Mouse (Mus musculus) heart, embryonic 12.5 days (tissue): ENCODE measurements around the gene Gm26602. TPM values are rescaled to one million over a fixed set of nuclear protein-coding genes. Genes with fewer than 3 reads are reported as not detected.

Experiments
- ATAC-seq: fragments of 200-750 bp; cut with Nextera tagmentation; 2 replicates; pipeline ENCODE4 v1.8.0; 2017; ENCODE audit warnings: moderate TSS enrichment, moderate library complexity; ENCODE audit not compliant: insufficient number of reproducible peaks, low FRiP score
- H3K27ac ChIP-seq: fragments of 300-500 bp; sonication (generic); 2 replicates; pipeline ENCODE4 v1.5.1; 2016; ENCODE audit warnings: mild to moderate bottlenecking, moderate library complexity; ENCODE audit not compliant: poor library complexity, severe bottlenecking
- H3K27me3 ChIP-seq: fragments of 300-500 bp; sonication (generic); replicated peaks from 2 replicates; pipeline ENCODE4 v1.6.1; 2016; ENCODE audit warnings: mild to moderate bottlenecking, moderate library complexity
- H3K36me3 ChIP-seq: fragments of 300-500 bp; sonication (generic); 2 replicates; pipeline ENCODE4 v1.6.1; 2016; ENCODE audit warnings: mild to moderate bottlenecking, moderate library complexity
- H3K4me1 ChIP-seq: fragments of 300-500 bp; sonication (generic); replicated peaks from 2 replicates; pipeline ENCODE4 v1.6.1; 2016; ENCODE audit warnings: mild to moderate bottlenecking
- H3K4me2 ChIP-seq: fragments of 300-500 bp; sonication (generic); 2 replicates; pipeline ENCODE4 v1.6.1; 2016; ENCODE audit warnings: mild to moderate bottlenecking, moderate library complexity
- H3K4me3 ChIP-seq: fragments of 300-500 bp; sonication (generic); 2 replicates; pipeline ENCODE4 v1.5.1; 2016; ENCODE audit warnings: mild to moderate bottlenecking
- H3K9ac ChIP-seq: fragments of 300-500 bp; sonication (generic); 2 replicates; pipeline ENCODE4 v1.6.1; 2016; ENCODE audit warnings: mild to moderate bottlenecking, moderate library complexity
- H3K9me3 ChIP-seq: fragments of 300-500 bp; sonication (generic); replicated peaks from 2 replicates; pipeline ENCODE4 v1.6.1; 2016; ENCODE audit warnings: mild to moderate bottlenecking, moderate library complexity
- WGBS: fragments of 180-500 bp; shearing (Covaris S2); methylation state at CpG from one replicate; pipeline ENCODE4 v1.1.7; 2016; 5-methylcytosine and 5-hydroxymethylcytosine counted together
- polyA plus RNA-seq: library from polyadenylated mRNA; unstranded; fragments of >200 nt; fragmentation: Nextera tagmentation; extraction: Ambion mirVana; gene quantifications from 2 replicates; pipeline ENCODE4 v1.2.1, GENCODE M21; 2016

Gm26602 gene
- polyA plus RNA-seq: 16.8 and 19.3 TPM in 2 replicates

DNA sequence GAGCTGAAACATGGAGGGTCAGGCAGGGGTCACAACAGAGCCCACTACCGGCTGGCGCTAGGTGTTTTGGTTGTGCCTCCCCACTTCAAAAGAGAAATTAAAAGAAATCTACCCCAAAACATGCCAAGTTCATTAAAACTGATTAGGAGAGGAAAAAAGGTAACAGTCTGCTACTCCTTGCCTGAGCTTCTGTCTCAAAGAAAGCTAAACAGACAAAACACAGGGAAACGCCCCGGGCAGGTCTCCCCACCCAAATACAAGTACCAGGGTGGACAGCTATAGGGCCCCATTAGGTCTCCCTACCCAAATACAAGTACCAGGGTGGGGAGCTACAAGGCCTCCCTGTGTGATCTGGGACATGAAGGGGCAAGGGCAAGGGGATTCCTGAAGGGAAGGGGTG, at the start of gene Gm26602:
TSS of gene Gm26602 (plus strand) at position 301 of the 400 bp plus-strand sequence.
- no peak within 1 kb of the TSS for H3K27ac ChIP-seq
- H3K36me3 ChIP-seq: peaks cover 47% of the 10 kb centered on the region
- peaks cover 28% of the 10 kb centered on the region for H3K4me1 ChIP-seq
- no peak within 1 kb of the TSS for H3K4me3 ChIP-seq
- H3K9me3 ChIP-seq: no peaks in the 10 kb centered on the region
- no peaks in the 10 kb centered on the region for H3K27me3 ChIP-seq
- no peak within 1 kb of the TSS for H3K4me2 ChIP-seq
- H3K9ac ChIP-seq: 0 out of 2 replicates have a peak within 1 kb of the TSS, but pooled peaks have one; percentile 20
- no peak for ATAC-seq
- 89% methylated on average over 4 of the region's 4 CpGs for WGBS

DNA sequence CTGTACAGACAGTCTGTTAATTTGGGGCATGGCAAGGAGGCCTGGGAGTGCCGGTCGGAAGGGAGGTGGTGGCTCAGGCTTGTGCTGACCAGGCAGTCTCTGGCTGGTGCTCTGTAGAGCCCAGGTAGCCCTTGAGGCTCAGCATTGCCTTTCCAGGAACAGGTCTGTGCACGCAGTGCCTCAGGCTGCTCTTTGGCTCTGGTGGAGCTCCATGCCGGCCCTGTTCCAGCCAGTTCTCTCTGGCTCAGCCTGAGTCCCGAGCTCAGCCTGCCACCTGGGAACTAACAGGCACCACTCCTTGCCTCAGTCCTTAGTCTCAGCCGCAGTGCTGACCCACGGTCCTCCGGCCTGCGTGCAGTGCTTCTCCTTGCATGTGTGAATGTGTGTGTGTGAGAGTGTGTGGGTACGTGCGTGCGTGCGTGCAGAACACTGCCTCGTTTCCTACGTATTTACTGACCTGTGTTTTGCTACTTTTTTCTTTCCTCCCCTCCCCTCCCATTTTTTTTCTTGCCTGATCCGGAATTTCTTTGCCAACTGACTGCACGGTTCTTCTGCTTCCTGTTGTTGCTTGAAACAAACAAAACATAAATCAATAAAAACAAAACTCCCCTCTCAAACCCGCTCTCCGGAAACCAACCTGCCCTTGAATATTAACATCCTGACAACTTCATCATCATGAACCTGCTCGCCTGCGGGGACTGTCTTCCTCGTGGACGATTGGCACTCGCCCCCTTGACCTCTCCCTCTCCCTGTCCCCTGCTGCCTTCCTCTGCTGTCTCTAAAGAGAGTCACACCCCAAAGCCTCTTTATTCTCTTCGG, 49.2 kb upstream of the Gm26602 start:
- Histone ChIP-seq H3K9me3 (no peaks in the 10 kb centered on the region), H3K27ac (no peak overlapping the region), H3K27me3 (no peaks in the 10 kb centered on the region), H3K4me1 (peaks cover 53% of the 10 kb centered on the region), H3K4me3 (no peak overlapping the region), H3K4me2 (no peak overlapping the region), H3K9ac (no peak overlapping the region), H3K36me3 (peaks cover 92% of the 10 kb centered on the region)
- no peak for ATAC-seq
- WGBS: 85% methylated on average over 25 of the region's 25 CpGs

DNA sequence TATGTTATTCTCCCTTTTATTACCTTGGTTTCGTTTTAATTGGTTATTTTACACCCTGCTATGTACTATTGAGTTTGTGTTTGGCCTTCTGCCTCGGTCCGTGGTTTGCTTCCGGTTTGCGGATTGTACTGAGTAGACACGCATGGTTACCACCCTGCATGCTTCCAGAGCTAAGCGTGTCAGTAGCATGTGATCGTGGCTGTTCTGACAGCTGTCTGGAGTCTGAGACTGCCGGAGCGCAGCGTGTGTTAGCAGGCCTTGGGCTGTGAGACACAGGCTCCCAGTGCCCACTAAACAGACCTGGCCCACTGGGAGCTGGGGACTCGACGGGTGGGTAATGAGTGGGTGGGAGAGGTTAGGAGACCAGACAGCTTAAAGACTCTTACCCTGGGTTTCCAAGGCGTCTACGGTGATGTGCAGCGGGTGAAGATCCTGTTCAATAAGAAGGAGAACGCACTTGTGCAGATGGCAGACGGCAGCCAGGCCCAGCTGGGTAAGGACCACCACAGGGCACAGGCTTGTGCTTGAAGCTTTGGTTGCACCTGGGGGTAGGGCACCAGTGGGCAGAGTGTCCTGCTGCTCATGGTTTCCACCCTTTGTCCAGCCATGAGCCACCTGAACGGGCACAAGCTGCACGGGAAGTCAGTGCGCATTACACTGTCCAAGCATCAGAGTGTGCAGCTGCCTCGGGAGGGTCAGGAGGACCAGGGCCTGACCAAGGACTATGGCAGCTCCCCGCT, 48.4 kb upstream of the Gm26602 start:
- H3K4me3 ChIP-seq: no peak overlapping the region
- H3K27ac ChIP-seq: no peak overlapping the region
- no peak overlapping the region for H3K9ac ChIP-seq
- no peaks in the 10 kb centered on the region for H3K27me3 ChIP-seq
- H3K36me3 ChIP-seq: peaks cover 89% of the 10 kb centered on the region
- ATAC-seq: no peak
- no peaks in the 10 kb centered on the region for H3K9me3 ChIP-seq
- no peak overlapping the region for H3K4me2 ChIP-seq
- H3K4me1 ChIP-seq: peaks cover 45% of the 10 kb centered on the region
- WGBS: 92% methylated on average over 23 of the region's 23 CpGs

DNA sequence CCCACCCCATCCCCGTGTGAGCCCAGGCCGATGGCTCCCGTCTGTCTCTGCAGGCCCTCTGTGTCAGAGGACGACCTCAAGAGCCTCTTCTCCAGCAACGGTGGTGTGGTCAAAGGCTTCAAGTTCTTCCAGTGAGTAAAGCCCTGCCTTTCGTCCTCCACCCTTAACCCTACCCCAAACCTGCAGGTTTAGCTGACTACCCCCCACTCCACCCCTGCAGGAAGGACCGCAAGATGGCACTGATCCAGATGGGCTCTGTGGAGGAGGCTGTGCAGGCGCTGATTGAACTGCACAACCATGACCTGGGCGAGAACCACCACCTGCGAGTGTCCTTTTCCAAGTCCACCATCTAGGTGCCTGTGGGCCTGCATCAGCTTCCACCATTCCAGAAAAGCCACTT, 47.7 kb upstream of the Gm26602 start:
- H3K4me3 ChIP-seq: no peak overlapping the region
- ATAC-seq: no peak
- H3K9me3 ChIP-seq: no peaks in the 10 kb centered on the region
- no peak overlapping the region for H3K27ac ChIP-seq
- H3K36me3 ChIP-seq: peaks cover 84% of the 10 kb centered on the region
- H3K4me2 ChIP-seq: no peak overlapping the region
- H3K4me1 ChIP-seq: peaks cover 38% of the 10 kb centered on the region
- no peak overlapping the region for H3K9ac ChIP-seq
- H3K27me3 ChIP-seq: no peaks in the 10 kb centered on the region
- WGBS: 65% methylated on average over 10 of the region's 10 CpGs

DNA sequence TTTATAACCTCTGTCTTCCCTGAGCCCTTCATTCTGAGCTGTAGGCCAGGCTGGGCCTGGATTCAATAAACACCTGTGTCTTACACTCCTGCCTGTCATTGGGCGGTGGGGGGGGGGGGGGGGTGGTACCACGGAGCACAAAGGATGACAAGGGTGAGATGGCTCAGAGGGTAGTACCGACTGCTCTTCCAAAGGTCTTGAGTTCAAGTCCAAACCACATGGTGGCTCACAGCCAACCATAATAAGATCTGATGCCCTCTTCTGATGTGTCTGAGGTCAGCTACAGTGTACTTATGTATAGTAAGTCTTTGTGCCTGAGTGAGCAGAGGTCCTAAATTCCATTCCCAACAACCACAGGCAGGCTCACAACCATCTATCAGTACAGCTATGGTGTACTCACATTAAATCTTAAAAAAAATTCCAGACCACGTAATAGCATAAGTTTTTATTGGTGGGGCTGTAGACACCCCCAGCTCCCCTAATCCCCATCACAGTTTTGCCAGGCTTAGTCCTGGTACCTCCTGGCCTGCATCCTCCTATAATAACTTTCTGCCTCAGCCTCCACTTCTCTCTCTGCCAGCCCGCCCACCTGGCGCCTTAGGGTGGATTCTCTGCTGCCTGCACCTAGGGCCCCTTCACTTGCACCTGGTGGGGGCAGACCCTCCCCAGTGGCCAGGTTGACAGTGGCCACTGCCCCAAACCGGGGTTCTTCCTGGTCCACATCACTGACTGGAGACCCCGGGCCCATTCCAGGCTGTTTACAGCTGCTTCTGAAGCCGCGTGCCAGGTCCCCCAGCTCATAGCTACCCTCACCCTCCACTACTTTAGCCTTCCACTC, 46.1 kb upstream of the Gm26602 start:
- H3K4me2 ChIP-seq: no peak overlapping the region
- H3K27me3 ChIP-seq: no peaks in the 10 kb centered on the region
- no peak overlapping the region for H3K9ac ChIP-seq
- peaks cover 22% of the 10 kb centered on the region for H3K4me1 ChIP-seq
- WGBS: 54% methylated on average over 9 of the region's 10 CpGs
- H3K27ac ChIP-seq: no peak overlapping the region; the same call in 1 of the 2 replicates
- ATAC-seq: 0 out of 2 replicates have a peak, but pooled peaks have one; percentile 0
- no peak overlapping the region for H3K4me3 ChIP-seq
- H3K9me3 ChIP-seq: no peaks in the 10 kb centered on the region
- H3K36me3 ChIP-seq: peaks cover 71% of the 10 kb centered on the region

DNA sequence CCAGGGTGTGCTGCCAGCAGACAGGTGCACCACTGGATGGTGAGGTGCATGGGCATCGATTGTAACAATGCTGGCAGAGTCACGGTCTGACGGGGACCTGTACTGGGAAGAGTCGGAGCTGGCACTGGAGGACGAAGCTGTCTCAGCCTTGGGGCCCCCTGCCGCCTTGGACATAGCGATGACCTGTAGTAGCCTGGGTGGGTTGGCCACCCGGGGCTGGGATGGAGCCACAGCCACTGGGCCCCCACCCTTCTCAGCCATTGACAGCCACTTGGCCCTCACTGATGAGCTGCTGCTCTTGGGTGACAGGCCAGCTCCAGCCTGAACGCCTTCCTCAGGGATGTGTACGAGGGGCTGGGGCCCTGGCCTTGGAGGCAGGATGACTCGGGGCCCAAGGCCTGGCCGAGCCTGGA, 45.5 kb upstream of the Gm26602 start:
- H3K4me2 ChIP-seq: no peak overlapping the region
- no peaks in the 10 kb centered on the region for H3K9me3 ChIP-seq
- H3K9ac ChIP-seq: peak overlapping the region; percentile 20; the same call in 1 of the 2 replicates
- H3K4me3 ChIP-seq: no peak overlapping the region
- H3K36me3 ChIP-seq: peaks cover 65% of the 10 kb centered on the region
- H3K4me1 ChIP-seq: peaks cover 16% of the 10 kb centered on the region
- WGBS: 47% methylated on average over 12 of the region's 12 CpGs
- peak; percentile 29 for ATAC-seq
- no peak overlapping the region; the same call in 1 of the 2 replicates for H3K27ac ChIP-seq
- H3K27me3 ChIP-seq: no peaks in the 10 kb centered on the region

DNA sequence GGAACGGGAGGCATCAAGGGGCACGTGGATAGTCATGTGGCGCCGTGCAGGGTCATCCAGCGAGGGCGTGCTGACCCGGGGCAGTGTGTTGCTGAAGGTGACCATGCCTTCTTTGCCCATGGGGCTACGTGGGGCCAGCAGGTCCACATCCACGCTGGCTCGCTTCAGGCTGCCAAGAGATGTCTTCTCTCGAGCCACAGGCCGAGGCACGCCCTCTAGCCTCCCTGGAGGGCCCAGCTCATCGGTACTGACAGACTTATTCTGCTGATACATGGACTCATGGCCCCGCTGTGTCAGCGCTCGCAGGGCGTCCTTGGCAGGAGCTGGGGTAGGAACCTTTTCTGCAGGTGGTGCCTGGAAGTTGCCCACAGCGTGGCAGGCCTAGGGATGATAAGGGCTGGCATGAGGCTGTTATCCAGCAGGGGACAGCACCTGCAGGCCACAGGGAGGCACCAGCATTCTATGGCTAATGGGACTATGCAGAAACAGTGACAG, 44.8 kb upstream of the Gm26602 start:
- peaks cover 58% of the 10 kb centered on the region for H3K36me3 ChIP-seq
- H3K4me1 ChIP-seq: peaks cover 15% of the 10 kb centered on the region
- no peak overlapping the region for H3K4me2 ChIP-seq
- no peak for ATAC-seq
- H3K4me3 ChIP-seq: no peak overlapping the region
- WGBS: 66% methylated on average over 19 of the region's 19 CpGs
- no peaks in the 10 kb centered on the region for H3K9me3 ChIP-seq
- no peak overlapping the region for H3K27ac ChIP-seq
- H3K9ac ChIP-seq: 0 out of 2 replicates have a peak overlapping the region, but pooled peaks have one; percentile 20
- H3K27me3 ChIP-seq: no peaks in the 10 kb centered on the region

DNA sequence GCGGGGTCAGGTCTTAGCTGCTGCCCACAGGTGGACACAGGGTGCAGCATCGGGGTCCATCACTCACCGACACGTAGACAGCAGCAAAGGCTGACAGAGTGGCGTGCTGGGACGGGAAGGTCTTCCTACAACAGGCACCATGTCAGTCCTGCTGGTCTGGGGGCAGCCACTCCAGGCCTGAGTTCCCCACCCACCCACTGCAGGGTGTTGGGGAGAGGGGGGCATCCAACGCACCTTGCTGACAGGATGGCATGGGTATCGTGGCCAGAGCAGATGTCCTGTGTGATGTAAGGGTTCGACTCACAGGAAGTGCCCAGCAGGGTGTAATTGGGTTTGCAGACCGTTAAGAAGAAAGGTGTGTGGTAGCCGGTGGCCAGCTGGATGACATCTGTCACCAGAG, 44.1 kb upstream of the Gm26602 start:
- ATAC-seq: no peak
- Histone ChIP-seq H3K27me3 (no peaks in the 10 kb centered on the region), H3K27ac (no peak overlapping the region), H3K9ac (no peak overlapping the region; the same call in 1 of the 2 replicates), H3K4me3 (no peak overlapping the region), H3K4me1 (peaks cover 15% of the 10 kb centered on the region), H3K4me2 (no peak overlapping the region), H3K36me3 (peaks cover 51% of the 10 kb centered on the region), H3K9me3 (no peaks in the 10 kb centered on the region)
- WGBS: 77% methylated on average over 11 of the region's 11 CpGs

DNA sequence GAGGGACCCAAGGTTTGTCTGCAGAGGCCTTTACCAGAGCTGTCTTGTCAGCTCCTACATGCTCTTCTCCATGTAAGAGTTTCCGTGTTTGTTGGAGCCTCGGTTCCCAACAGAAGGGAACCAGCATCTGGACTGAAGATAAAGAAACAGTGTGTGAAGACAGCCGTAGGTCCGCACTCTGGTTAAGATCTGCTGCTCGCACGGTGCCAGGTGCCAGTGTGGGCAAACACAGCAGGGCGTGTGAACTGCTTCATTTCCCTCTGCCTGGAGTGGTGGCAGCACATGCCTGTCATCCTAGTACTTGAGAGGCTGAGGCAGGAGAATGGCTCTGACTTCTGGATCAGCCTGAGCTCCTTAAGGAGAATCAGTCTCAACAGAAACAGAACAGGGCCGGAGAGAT, 38.8 kb upstream of the Gm26602 start:
- Histone ChIP-seq H3K4me3 (no peak overlapping the region), H3K4me2 (no peak overlapping the region), H3K9ac (no peak overlapping the region), H3K27me3 (peaks cover 12% of the 10 kb centered on the region), H3K9me3 (no peaks in the 10 kb centered on the region), H3K36me3 (peaks cover under 1% of the 10 kb centered on the region; the same call in 1 of the 2 replicates), H3K4me1 (peaks cover 13% of the 10 kb centered on the region; the same call in 1 of the 2 replicates), H3K27ac (no peak overlapping the region)
- ATAC-seq: no peak
- 86% methylated on average over 8 of the region's 8 CpGs for WGBS

DNA sequence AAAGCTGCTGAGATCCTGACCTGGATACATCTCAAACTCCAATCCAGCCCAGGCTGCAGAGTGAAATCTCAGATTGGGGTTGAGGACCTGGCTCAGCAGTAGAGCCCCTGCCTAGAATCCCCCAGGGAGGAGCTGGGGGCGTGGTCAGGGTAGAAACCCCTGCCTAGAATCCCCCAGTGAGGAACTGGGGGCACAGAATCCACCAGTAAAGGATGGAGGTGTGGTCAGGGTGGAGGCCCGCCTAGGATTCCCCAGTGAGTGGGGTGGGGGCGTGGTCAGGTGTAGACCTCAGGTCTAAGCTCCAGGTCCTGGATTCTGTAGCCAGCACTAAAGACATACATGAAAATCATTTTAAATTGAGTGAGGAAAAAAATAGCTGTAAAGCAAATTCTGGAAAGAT, 37.8 kb upstream of the Gm26602 start:
- Histone ChIP-seq H3K4me3 (no peak overlapping the region), H3K9ac (no peak overlapping the region)
- 38% methylated on average over 3 of the region's 3 CpGs for WGBS

More for the DNA sequence above, 37.8 kb upstream of the Gm26602 start:
- no peaks in the 10 kb centered on the region for H3K36me3 ChIP-seq
- no peak overlapping the region for H3K27ac ChIP-seq
- H3K4me1 ChIP-seq: peaks cover 13% of the 10 kb centered on the region; the same call in 1 of the 2 replicates
- H3K4me2 ChIP-seq: peak overlapping the region; percentile 83; the same call in 1 of the 2 replicates
- no peaks in the 10 kb centered on the region for H3K9me3 ChIP-seq
- H3K27me3 ChIP-seq: peaks cover 12% of the 10 kb centered on the region
- no peak for ATAC-seq
